Mouse (Mus musculus) lung, adult 2 months (tissue): ENCODE measurements at regions not wholly inside any gene's neighbourhood (a gene's known extent, or its start where the extent isn't known, plus 50 kb on each side); places are given as distances from the start of the nearest gene placed in this dataset.

Experiments
- CTCF ChIP-seq: fragments of 200-500 bp; IDR thresholded peaks from 2 replicates; pipeline ENCODE4 v1.5.1; 2011; ENCODE audit warnings: mild to moderate bottlenecking, low read length, control low read depth; ENCODE audit not compliant: insufficient read depth
- POLR2A ChIP-seq: fragments of 200-500 bp; IDR thresholded peaks from 2 replicates; pipeline ENCODE4 v1.6.1; 2011; ENCODE audit warnings: low read depth, mild to moderate bottlenecking, control low read depth, low read length, borderline replicate concordance; ENCODE audit errors: extremely low read depth

DNA sequence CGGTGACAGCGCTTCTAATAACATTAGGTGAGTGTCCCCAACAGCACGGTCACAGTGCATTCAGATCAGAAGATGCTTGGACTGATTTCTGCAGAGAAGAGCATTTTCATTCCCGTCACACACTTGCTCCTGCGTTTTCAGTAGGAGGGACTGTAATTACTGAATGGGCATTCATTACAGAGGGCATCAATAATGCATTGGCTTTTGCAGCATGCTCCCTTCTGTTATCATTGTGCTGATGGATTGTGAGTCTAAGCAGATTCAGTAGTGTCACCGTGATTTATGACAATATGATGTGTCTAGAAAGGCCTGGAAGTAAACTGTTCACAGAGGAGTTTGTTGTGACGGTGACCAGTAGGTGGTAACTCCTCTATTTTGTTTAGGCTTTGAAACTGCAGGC, 103.6 kb downstream of the Hhipl2 start:
- TF ChIP-seq CTCF = no peak
- no peak for TF ChIP-seq POLR2A
